Mouse (Mus musculus) embryonic facial prominence, embryonic 15.5 days (tissue): ENCODE measurements around the gene Nsrp1. TPM values are rescaled to one million over a fixed set of nuclear protein-coding genes. Genes with fewer than 3 reads are reported as not detected.

Experiments used
- ATAC-seq: fragments of 200-750 bp; cut with Nextera tagmentation; 2 replicates; pipeline ENCODE4 v1.8.0; 2017; ENCODE audit warnings: low read depth, moderate TSS enrichment; ENCODE audit not compliant: insufficient number of reproducible peaks, low FRiP score, low TSS enrichment
- H3K27ac ChIP-seq: fragments of 300-500 bp; sonication (generic); replicated peaks from 2 replicates; pipeline ENCODE4 v1.5.1; 2015; ENCODE audit warnings: mild to moderate bottlenecking, inconsistent platforms
- H3K27me3 ChIP-seq: fragments of 300-500 bp; sonication (generic); 2 replicates; pipeline ENCODE4 v1.6.1; 2015; ENCODE audit warnings: inconsistent platforms
- H3K36me3 ChIP-seq: fragments of 300-500 bp; sonication (generic); 2 replicates; pipeline ENCODE4 v1.6.1; 2015; ENCODE audit warnings: mild to moderate bottlenecking, inconsistent platforms
- H3K4me1 ChIP-seq: fragments of 300-500 bp; sonication (generic); 2 replicates; pipeline ENCODE4 v1.6.1; 2015; ENCODE audit warnings: inconsistent platforms
- H3K4me2 ChIP-seq: fragments of 300-500 bp; sonication (generic); replicated peaks from 2 replicates; pipeline ENCODE4 v1.6.1; 2015; ENCODE audit warnings: mild to moderate bottlenecking, inconsistent platforms
- H3K4me3 ChIP-seq: fragments of 300-500 bp; sonication (generic); replicated peaks from 2 replicates; pipeline ENCODE4 v1.5.1; 2015; ENCODE audit warnings: mild to moderate bottlenecking, inconsistent platforms
- H3K9ac ChIP-seq: fragments of 300-500 bp; sonication (generic); 2 replicates; pipeline ENCODE4 v1.6.1; 2015; ENCODE audit warnings: inconsistent platforms
- H3K9me3 ChIP-seq: fragments of 300-500 bp; sonication (generic); replicated peaks from 2 replicates; pipeline ENCODE4 v1.6.1; 2016; ENCODE audit warnings: inconsistent platforms
- WGBS: fragments of 180-500 bp; shearing (Covaris S2); methylation state at CpG from one replicate; pipeline ENCODE4 v1.1.7; 2015; 5-methylcytosine and 5-hydroxymethylcytosine counted together
- microRNA counts: library from miRNA; unstranded; fragments of <30 nt; microRNA quantifications from one replicate; lab custom pipeline; 2016
- microRNA-seq: library from miRNA; unstranded; fragments of <30 nt; microRNA quantifications from one replicate; pipeline ENCODE4, GENCODE M21; 2016; ENCODE audit warnings: borderline number of aligned reads
- polyA plus RNA-seq: library from polyadenylated mRNA; unstranded; fragments of >200 nt; fragmentation: Nextera tagmentation; extraction: Ambion mirVana; gene quantifications from 2 replicates; pipeline ENCODE4 v1.2.1, GENCODE M21; 2015

The Nsrp1 gene
- polyA plus RNA-seq, 1 experiment from 2014 or later, result 81.2 TPM

GRCm38 (mm10) chr11:77005881-77006280, 72.4 kb downstream of the Nsrp1 start:
- Histone ChIP-seq H3K36me3 (no peaks in the 10 kb centered on the region), H3K4me2 (no peak overlapping the region), H3K4me1 (peaks cover 14% of the 10 kb centered on the region), H3K27me3 (peaks cover 3% of the 10 kb centered on the region), H3K4me3 (no peak overlapping the region), H3K9ac (no peak overlapping the region), H3K9me3 (no peaks in the 10 kb centered on the region), H3K27ac (no peak overlapping the region)
- 30% methylated on average over 4 of the region's 4 CpGs for WGBS
- ATAC-seq, result no peak

DNA sequence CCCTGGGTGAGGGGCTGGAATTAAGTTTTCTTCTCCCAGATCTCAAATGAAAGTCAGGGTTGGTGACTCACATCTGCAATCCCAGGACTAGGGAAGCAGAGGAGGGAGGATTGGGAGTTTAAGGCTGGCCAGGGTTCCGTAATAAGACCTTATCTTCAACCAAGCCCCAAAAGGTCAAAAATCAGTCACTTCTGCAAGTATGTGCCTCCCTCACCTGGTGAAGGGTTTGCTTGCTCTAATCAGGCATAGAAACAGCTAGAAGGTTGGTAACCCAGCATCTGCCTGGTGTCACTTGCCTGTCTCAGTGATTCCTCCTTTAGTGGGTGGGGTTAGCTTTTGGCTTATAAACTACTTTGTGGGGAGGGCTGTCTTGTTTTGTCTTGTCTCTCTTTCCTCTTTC, 75.9 kb downstream of the Nsrp1 start:
- H3K9me3 ChIP-seq, result no peaks in the 10 kb centered on the region
- H3K4me1 ChIP-seq, result peaks cover 28% of the 10 kb centered on the region
- no peak overlapping the region for H3K4me2 ChIP-seq
- no peak overlapping the region for H3K9ac ChIP-seq
- no peak overlapping the region for H3K27ac ChIP-seq
- H3K27me3 ChIP-seq, result peaks cover 33% of the 10 kb centered on the region
- H3K36me3 ChIP-seq, result no peaks in the 10 kb centered on the region
- no peak for ATAC-seq
- H3K4me3 ChIP-seq, result no peak overlapping the region
- 64% methylated on average over 1 of the region's 1 CpGs for WGBS

DNA sequence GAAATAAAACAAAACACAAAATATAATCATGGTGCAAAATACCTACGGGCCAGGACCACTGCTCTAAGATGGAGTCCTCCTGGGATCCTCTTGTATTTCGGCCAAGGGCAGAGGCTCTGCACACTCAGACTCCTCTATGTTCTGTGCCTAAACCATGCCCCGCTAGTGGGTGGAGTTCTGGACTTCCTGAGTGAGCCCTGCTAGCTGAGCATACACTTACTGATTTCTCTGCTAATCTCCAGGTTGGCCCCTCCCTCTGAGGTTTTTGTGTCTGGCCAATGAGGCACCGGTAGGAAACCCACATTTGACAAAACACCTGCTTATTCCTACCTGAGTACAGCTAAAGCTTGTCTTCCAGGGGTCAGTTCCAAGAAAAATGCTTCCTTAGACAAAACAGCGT, 77.5 kb downstream of the Nsrp1 start:
- peaks cover 31% of the 10 kb centered on the region for H3K4me1 ChIP-seq
- H3K9me3 ChIP-seq, result no peaks in the 10 kb centered on the region
- no peak overlapping the region for H3K27ac ChIP-seq
- H3K27me3 ChIP-seq, result peaks cover 45% of the 10 kb centered on the region
- H3K4me2 ChIP-seq, result no peak overlapping the region
- no peak overlapping the region for H3K9ac ChIP-seq
- WGBS, result 56% methylated on average over 5 of the region's 5 CpGs
- no peaks in the 10 kb centered on the region for H3K36me3 ChIP-seq
- no peak overlapping the region for H3K4me3 ChIP-seq
- ATAC-seq, result no peak

GRCm38 (mm10) chr11:76998705-76999226, 79.5 kb downstream of the Nsrp1 start:
- H3K27me3 ChIP-seq, result peaks cover 45% of the 10 kb centered on the region

DNA sequence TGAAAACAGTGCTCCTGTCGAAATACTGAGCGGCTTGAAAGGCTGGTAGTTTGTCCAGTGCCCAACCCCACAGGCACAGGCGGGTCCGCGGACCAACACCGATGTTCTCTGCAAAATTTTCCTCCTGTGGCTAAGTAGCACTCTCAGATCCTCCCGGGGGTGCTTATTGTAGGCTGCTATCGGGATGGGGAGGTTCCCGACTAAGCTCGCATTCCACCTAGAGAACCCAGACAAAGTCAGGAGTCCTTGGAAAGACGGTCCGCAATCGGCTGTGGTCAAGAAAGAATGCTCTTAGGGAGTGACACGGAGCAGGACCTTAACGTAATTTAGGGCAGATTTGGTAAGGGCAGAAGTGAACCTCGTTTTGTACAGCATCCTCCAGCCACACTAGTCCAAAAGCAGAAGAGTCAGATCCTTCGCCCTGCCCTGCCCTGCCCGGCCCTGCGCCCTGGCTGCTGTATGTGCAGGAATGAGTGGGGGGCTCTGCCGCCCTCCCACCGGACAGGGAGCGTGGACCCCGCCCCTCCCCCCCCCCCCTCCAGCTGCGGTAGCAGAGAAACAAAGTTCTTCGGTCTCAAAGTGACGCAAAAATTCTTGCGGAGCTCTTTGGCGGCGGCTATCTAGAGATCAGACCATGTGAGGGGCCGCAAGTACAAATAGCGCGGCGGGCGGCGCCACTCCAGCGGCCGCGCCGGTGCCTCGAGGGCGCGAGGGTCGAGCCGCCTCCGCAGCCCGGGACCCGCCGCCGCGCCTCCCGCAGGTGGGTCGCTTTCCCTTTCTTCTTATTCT, 80.1 kb downstream of the Nsrp1 start, which contains the start of gene Slc6a4:
Gene Slc6a4, plus strand, starts transcription at position 688 of the 789 bp plus-strand sequence.
- peaks cover 45% of the 10 kb centered on the region for H3K27me3 ChIP-seq
- H3K4me3 ChIP-seq, result peak within 1 kb of the TSS; percentile 50
- H3K9me3 ChIP-seq, result no peaks in the 10 kb centered on the region
- no peak within 1 kb of the TSS for H3K27ac ChIP-seq
- H3K4me1 ChIP-seq, result peaks cover 31% of the 10 kb centered on the region
- WGBS, result under 1% methylated on average over 50 of the region's 52 CpGs
- H3K36me3 ChIP-seq, result no peaks in the 10 kb centered on the region
- peak within 1 kb of the TSS; percentile 90 for H3K4me2 ChIP-seq
- ATAC-seq, result no peak
- peak within 1 kb of the TSS; percentile 15; the same call in 1 of the 2 replicates for H3K9ac ChIP-seq

More at GRCm38 (mm10) chr11:76998705-76999226, 79.5 kb downstream of the Nsrp1 start:
- Histone ChIP-seq H3K4me1 (peaks cover 31% of the 10 kb centered on the region), H3K9ac (peak overlapping the region; percentile 15; the same call in 1 of the 2 replicates), H3K4me3 (peak overlapping the region; percentile 50), H3K4me2 (peak overlapping the region; percentile 90), H3K36me3 (no peaks in the 10 kb centered on the region), H3K27ac (no peak overlapping the region), H3K9me3 (no peaks in the 10 kb centered on the region)
- WGBS, result 10% methylated on average over 24 of the region's 24 CpGs
- ATAC-seq, result no peak

- Histone ChIP-seq H3K27ac (no peak overlapping the region), H3K4me1 (peaks cover 25% of the 10 kb centered on the region), H3K36me3 (no peaks in the 10 kb centered on the region), H3K9me3 (no peaks in the 10 kb centered on the region), H3K4me2 (peak overlapping the region; percentile 90), H3K27me3 (peaks cover 45% of the 10 kb centered on the region), H3K9ac (no peak overlapping the region), H3K4me3 (peak overlapping the region; percentile 50)
- 0% methylated on average over 21 of the region's 21 CpGs for WGBS
- peak; percentile 50; the same call in 1 of the 2 replicates for ATAC-seq
Measured at GRCm38 (mm10) chr11:76997305-76997704, 80.9 kb downstream of the Nsrp1 start.

DNA sequence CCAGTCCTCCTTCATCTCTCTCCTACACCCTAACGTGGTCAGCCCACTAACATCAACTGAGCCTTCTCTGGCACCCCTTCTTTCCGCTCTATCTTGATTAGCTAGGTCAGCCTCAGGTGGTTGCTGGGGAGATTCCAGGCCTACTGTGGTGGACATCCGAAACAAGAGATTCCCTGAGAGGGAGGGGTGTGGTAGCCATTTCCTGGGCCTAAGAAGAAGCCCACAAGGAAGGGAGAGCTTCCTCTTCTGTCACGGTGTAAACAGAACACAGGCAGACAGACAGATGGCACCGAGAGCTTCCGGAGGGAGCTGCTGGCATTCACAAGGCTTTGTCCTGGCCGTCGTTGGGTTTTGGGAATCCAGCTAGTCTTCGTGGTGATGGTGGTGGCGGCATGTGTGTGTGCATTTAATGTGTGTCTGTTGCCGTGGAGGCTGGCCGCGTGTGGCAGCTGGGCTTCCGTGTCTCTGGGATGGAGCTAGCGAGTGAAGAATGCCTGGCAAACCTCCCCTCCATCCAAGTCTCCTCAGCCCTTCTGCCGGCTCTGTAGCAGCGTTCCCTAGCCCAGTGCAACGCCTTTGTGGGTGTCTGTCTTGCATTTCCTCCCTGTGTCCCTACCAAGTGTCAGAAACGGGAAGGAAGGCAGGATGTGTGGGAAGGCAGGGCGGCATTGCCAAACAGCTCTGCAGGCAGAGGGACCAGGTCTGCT, 82.1 kb downstream of the Nsrp1 start:
- Histone ChIP-seq H3K36me3 (no peaks in the 10 kb centered on the region), H3K9me3 (no peaks in the 10 kb centered on the region), H3K27ac (no peak overlapping the region), H3K9ac (no peak overlapping the region), H3K4me1 (peaks cover 25% of the 10 kb centered on the region), H3K27me3 (peaks cover 45% of the 10 kb centered on the region), H3K4me2 (no peak overlapping the region), H3K4me3 (no peak overlapping the region)
- ATAC-seq, result no peak
- 46% methylated on average over 20 of the region's 20 CpGs for WGBS

MicroRNAs encoded within 50 kb of the gene (microRNA counts, 519-probe panel; counts per million panel counts)
- microRNA mmu-miR-423-3p (lab: Ali Mortazavi, UCI), result 2,888 counts per million, percentile 69 among the panel's probes with 10 or more counts
- microRNA mmu-miR-423-5p (lab: Ali Mortazavi, UCI), result 2,826 counts per million, percentile 67 among the panel's probes with 10 or more counts

Small RNAs within 50 kb of the gene (microRNA-seq; reads per million reads assigned to microRNA genes)
- 4,502 reads per million, percentile 88 among the genes with 10 or more reads in this experiment for gene Mir423

Other genes starting within 250 kb of the Nsrp1 start
- gene Cpd, start 231.4 kb downstream of the Nsrp1 start, polyA plus RNA-seq, result 10.8 and 11.5 TPM in 2 replicates
- 1.5 and 1.8 TPM in 2 replicates for gene Tmigd1, start 176.3 kb downstream of the Nsrp1 start, polyA plus RNA-seq
- 170 and 171 TPM in 2 replicates for gene Blmh, start 153.6 kb downstream of the Nsrp1 start, polyA plus RNA-seq
- gene Slc6a4, start 79.8 kb downstream of the Nsrp1 start, polyA plus RNA-seq, result 3.8 and 4.7 TPM in 2 replicates
- gene Efcab5, start 110.5 kb upstream of the Nsrp1 start, polyA plus RNA-seq, result 0.38 and 0.79 TPM in 2 replicates
- 8.2 and 9.5 TPM in 2 replicates for gene Ssh2, start 137.9 kb upstream of the Nsrp1 start, polyA plus RNA-seq